Mouse (Mus musculus) lung, postnatal 10 days (tissue): ENCODE measurements around the gene Erg.
A peak's percentile ranks its signal among the peaks of the same experiment; 100 is the strongest.

Source experiments
- DNase-seq: peaks from one replicate; pipeline ENCODE4 v3.0.0; 2021

The Erg gene

GRCm38 (mm10) chr16:95439794-95440193 lies 146.6 kb downstream of the Erg start:
- DNase-seq = no peak

- peak; percentile 82 for DNase-seq
Measured at GRCm38 (mm10) chr16:95438848-95439540, 147.4 kb downstream of the Erg start.

- no peak for DNase-seq
Measured at GRCm38 (mm10) chr16:95436611-95437010, 149.8 kb downstream of the Erg start.

DNA sequence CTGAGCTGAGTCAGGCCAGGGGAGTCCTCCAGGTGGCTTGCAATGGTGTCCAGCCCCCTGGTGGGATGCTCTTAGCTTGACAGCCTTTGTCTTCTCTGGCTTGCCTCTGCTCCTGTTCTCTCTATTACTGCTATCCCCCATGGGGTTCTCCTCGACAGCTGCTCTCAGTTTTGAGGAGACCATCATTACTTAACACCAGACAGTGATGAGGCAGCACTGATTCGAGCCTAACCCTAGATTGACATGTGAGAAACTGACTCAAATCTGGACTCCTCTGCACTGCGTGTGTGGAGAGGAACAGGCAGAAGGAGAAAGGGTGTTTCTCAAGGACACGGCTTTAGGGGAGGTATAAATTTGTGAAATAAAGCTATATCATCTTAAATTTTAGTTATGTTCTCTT lies 150.3 kb downstream of the Erg start:
- DNase-seq = no peak

GRCm38 (mm10) chr16:95434434-95434833 lies 152.0 kb downstream of the Erg start:
- DNase-seq = no peak

GRCm38 (mm10) chr16:95432540-95432971 lies 153.8 kb downstream of the Erg start:
- DNase-seq = no peak

GRCm38 (mm10) chr16:95429851-95430250 lies 156.5 kb downstream of the Erg start:
- DNase-seq = no peak

- DNase-seq = no peak
Measured at GRCm38 (mm10) chr16:95428239-95428638, 158.2 kb downstream of the Erg start.

DNA sequence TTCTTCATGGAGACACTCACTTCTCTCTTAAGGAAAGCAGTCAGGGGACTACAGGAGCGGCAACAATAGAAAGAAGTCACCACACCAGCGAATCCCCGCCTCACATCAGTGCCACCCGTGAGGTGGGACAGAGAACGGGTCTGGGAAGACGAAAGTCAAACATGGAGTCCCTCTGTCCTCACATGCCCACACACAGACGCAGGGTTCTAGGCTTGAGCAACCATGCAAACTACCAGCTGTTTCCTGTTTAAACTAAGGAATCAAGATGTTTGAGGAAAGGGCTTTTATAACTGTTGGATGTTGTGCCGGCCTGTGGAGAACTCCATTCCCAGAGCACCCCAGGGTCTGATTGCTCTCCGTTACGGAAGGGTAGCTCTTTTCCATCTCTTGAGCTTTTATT lies 158.9 kb downstream of the Erg start:
- no peak for DNase-seq

DNA sequence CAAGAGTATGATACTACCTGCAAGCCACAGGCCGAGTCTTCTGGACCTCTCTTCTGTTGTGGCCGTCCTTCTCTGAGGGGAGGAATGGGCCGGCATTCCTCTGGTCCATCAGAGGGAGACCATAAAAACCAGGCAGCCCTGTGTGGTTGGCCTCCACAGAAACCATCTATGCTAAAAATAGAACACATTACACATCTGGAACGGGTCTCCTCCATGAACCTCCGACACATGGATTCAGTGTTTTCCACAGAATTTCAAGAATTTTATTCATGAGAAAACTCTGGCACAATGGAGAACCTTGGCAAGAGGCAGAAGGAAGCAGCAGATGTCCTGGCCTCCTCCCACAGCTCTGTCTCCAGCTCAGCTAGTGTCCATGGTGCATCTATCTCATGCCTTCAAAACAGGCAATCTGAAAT lies 163.7 kb downstream of the Erg start:
- DNase-seq = peak; percentile 39

DNA sequence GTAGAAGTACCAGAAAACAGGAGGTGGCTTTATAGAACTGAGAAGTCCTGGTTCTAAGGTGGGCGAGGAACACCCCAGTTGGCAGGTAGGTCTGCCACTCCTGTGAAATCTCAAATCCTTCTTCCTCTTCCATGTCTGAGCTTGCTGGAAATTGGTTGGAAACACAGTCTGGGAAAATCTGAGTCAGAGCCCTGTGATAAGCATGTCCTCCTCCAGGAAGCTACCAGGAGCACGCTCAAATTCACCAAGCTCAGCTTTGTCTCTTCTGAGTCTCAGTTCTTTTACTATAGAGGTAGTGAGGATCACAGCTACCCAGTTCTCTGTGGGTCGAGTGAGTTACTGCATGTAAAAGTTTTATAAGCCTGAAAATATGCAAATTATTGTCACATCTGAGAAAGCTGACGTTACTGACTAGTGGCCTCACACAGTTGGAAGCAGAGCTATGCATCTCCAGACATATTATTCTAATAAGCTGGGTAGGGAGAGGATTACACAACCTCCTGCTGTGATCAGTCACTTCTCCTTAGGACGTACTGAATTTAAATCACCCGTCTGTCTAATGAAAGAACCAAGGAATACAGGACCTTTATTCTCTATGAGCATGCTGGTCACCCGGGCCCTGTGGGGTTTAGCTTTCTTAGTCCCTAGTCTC lies 165.0 kb downstream of the Erg start:
- DNase-seq = no peak

DNA sequence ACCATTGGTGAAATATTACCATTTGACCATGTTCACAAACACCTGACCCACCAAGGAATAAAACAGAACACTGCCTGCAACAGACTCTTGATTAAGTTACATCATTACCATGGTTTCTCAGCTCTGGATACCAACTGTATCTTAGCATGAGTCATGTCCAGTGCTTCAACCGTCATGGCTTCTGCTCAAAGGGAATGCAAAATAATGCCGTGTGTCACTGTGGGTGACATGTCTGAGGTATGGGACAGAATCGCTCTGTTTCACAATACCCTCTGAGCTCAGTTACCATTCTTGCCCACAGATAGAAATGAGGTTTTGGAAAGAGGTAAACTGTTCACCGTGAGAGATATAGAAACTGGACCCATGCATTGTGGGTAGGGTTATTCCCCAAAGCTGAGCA lies 170.5 kb downstream of the Erg start:
- no peak for DNase-seq

DNA sequence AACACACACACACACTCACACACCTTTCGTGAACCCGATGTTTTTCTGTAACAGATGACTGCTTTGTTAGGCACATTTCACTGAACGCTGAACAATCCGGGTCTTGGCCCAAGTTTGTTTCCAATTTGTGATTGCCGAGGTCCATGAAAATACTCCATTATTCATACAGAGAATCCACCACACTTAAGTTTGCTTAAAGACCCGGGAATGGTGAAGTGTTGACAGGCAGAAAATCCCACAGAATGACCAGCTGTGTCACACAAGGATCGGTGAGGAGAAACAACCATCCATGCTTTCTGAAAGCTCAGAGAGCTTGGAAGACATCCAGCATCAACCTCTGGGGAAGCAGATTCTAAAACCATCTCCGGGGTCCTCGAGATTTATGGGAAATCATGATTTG lies 171.0 kb downstream of the Erg start:
- DNase-seq = no peak

DNA sequence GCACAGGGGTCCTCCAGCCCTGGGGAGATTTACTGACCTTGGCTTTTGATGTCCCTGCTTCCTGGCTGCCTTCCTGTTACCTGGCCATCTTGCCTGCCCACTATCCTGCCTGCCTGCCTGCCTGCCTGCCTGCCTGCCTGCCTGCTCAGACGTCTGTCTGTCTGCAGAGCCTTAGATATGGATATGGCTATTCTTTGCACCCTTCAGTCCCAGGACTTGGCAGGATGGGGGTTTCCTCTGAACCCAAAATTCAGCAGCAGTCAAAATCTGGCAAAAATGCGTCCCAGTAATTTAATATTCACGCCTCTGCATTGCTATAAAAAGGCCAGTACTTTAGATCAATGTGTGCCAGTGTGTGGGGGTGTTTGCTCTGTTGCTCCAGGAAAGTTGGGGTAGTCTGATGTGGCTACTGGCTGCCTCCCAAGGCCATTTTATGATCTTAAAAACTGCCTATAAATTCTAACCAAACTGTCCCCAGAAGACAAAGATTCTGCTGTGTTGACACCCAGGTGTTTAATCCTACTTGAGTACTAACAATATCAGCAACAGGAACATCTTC lies 172.9 kb downstream of the Erg start:
- DNase-seq = no peak

DNA sequence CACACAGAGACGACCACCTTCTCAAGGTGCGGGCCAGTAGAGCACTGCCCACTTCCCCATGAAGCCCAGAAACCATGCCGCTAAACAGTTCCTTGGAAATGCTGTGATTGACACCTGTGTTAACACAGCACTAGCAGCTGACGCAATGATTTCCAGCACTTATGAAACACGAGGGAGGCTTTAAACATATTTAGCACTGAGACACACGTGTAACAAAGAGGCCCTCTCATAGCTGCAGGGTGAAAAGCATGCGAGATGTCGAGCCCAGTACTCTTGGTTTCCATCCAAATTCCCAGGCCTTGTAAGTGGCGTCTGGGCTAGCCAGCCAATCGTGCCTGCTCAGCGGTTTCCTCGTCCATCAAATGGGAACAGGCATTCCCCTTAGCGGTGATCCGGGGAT lies 178.3 kb downstream of the Erg start:
- DNase-seq = no peak

DNA sequence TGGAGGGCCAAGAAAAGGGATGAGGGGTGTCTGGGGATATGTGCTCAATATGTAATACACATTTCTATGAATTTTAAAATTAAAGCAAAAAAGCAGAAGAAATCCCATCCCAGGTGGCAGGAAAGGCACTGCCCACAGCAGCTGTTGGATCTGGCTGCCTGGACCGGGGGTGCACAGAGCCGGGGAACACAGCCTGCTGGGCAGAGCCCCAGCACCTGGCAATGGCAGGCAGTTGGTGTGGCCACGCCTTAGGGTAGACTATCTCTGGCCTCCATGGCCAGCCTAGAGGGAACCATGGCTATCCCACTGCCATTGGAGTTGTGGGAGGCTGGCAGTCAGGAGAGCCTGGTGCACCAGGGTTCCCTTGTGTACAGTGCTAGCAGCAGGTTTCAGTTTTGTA lies 180.9 kb downstream of the Erg start:
- DNase-seq = no peak

DNA sequence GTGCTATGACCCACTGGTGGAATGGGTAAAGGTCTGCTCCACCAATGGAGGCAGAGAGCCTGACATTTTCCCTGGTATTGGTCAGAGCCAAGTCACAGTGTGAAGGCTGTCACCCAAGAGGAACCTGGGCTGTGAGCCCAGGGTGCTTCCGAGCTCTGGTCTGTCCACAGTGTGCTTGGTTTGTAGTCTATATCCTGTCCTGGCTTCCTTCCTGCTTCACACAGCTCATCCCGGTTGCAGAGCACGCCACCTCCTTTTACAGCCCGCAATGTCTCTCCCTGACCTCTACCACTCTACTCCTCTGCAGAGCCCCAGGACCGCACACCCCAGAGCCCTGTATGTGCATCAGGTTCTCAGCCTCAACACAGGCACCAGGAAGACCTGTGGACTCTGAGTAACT lies 182.9 kb downstream of the Erg start:
- DNase-seq = peak; percentile 40

GRCm38 (mm10) chr16:95401869-95402268 lies 184.5 kb downstream of the Erg start:
- no peak for DNase-seq

DNA sequence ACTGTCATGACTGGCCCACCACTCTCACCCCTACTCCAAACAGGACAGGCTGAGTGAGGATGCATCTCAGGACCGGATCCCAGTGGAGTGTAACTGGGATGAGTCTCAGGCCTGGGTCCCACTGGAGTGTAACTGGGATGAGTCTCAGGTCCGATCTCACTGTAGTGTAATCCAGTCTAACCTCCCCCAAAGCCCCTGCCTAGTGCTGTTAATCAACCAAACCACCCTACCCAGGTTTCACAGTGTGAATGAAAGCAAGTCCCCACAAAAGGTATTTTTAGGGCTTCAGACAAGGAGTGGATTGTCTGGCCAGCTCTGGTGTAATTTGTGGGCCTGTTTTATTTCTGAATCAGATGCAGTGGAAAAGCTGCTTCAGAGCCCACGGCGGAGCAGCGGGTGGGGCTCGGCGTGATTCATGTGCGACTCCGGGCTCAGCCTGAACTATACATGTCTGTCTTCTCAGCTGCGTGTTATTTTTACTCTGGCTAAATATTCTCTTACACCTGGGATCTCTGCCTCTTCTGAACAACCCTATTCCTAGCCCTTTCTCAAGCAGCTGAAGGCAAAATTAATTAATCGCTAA lies 187.5 kb downstream of the Erg start:
- no peak for DNase-seq

DNA sequence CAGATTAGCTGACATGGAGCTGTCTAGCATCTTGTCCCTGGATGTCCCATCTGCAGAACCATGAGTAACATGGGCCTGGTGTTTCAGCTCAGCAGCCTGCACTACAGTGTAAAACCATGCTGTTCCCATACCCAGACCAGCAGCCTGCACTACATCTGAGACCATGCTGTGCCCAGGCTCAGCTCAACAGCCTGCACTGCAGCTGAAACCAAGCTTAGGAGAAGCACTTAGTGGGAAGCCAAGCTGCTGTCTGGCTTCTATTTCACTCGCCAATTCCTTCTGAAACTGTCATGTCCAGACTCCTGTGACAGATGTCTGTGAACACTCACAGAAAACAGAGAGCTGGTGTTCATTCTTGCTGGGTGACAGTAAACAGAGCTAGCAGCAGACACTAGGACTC lies 195.6 kb downstream of the Erg start:
- no peak for DNase-seq

DNA sequence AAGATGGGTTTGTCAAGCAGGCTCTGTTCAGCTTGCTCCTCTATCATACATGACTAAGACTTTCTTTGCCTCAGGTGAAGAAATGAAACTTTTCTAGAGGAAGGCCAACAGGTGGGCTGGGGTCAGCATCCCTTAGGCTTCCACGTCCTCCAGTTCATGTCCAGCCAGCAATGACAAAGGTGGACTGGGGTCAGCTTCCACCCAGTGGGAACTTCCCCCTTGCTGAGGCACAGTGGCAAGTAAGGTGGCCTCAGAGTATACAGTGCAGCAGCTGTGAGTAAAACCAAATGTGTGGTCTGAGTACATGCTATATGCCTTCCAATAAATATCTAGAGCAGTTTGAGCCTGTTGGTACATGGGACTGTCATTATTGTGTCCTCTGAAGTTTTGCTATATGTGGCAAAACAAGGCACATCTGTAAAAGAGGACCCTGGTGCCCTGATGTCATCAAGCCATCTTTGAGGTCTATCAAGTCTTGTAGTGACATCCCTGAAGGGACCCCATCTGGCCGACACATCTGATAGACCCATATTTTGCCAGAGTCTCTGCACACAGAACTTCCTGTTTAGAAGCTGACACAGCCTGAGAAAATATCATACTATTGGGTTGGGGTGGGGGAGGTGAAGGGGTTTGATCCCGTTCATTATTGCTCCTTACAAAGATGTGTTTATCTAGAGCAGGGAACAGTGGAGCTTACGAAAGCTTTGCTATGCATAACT lies 197.4 kb downstream of the Erg start:
- no peak for DNase-seq

GRCm38 (mm10) chr16:95388292-95388691 lies 198.1 kb downstream of the Erg start:
- no peak for DNase-seq

DNA sequence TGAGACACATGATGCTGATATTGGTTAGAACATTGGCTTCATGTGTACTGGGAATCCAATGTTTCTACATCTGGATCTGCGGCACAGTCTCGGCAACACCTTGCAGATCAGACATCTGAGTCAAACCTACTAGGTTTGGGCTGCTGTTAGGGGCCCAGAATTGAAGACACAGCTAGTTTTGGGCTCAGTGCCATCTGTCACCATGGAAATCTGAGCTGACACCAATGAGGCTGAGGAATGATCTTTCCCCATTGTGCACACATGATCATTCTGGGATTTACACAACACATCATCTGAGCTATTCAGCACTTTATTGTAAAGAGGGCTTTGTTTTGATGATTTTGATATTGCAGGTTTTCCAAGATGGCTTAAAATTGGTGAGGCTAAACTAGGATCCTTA lies 199.4 kb downstream of the Erg start:
- DNase-seq = no peak
